Mouse (Mus musculus): ENCODE results near the gene Msi2.
A peak's percentile ranks its signal among the peaks of the same experiment; 100 is the strongest.

The Msi2 gene

DNA sequence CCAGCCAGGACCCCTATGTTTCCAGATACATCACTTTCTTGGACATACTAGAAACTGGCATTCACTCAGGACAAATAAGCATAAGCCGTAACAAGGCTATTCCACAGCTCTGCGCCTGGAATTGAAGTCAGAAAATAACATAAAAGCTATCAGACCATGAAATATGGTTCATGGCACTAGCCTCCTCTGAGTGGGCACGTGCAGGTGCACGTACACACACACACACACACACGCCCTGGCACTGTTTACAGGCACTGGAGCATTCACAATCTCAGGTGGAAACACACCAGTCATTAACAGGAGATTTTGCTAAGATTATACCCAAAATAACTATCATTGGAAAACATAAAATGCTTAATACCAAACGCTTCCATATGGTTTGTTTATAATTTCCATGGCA is 81.4 kb downstream of the Msi2 start:
- DNase-seq (ENCODE audit: low spot score in 2 of 2), result no peak

DNA sequence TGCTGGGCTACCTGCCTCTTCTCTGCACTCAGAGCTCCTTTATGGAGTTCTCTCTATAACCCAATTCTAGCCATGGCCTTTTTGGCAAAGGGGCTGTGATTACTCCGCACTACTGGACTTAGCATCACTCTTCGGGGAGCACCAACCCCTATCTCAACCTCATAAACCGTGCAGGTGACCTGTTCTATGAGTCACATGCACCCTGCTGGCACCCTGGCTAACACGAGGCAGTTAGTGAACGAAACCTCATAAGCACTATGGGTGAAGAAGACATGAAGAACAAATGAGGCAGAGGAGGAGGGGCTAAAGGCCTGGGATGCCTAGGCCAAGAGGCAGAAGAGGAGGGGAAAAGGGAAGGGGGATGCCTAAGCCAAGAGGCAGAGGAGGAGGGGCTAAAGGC is 82.0 kb downstream of the Msi2 start:
- no peak for DNase-seq (ENCODE audit: low spot score in 2 of 2)

DNA sequence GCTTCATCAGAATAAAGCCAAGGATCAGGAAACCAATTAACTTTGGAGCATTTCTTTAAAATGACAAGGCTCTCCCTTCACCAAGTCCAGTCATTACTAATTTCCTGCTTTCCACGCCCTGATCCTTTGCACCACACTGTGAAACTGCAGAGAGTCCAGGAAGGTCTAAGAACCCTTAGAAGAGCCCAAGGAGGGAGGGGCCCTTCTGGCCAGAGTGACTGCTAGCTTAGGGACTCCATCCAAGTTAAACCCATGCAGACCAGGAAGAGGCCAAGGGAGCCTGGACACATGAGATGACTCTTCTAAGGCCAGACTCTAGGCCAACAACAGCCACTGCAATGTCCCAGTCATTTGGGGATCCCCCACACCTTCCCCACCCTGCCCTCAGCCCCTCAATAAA is 83.7 kb downstream of the Msi2 start:
- DNase-seq (ENCODE audit: low spot score in 2 of 2), result no peak

DNA sequence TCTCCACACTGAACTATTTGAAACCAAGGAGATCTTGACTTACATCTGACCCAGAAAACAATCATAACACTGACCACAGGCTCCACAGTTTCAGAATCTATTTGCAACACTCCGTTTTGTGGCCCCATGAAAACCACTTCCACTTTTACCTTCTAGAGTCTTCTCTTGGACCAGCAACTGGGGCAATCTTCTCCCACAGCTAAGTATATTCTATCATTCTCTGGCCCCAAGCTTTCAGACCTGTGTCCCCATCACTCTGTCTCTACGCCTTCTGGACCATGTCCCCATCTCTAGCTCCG is 86.4 kb downstream of the Msi2 start:
- no peak for DNase-seq (ENCODE audit: low spot score in 2 of 2)

DNA sequence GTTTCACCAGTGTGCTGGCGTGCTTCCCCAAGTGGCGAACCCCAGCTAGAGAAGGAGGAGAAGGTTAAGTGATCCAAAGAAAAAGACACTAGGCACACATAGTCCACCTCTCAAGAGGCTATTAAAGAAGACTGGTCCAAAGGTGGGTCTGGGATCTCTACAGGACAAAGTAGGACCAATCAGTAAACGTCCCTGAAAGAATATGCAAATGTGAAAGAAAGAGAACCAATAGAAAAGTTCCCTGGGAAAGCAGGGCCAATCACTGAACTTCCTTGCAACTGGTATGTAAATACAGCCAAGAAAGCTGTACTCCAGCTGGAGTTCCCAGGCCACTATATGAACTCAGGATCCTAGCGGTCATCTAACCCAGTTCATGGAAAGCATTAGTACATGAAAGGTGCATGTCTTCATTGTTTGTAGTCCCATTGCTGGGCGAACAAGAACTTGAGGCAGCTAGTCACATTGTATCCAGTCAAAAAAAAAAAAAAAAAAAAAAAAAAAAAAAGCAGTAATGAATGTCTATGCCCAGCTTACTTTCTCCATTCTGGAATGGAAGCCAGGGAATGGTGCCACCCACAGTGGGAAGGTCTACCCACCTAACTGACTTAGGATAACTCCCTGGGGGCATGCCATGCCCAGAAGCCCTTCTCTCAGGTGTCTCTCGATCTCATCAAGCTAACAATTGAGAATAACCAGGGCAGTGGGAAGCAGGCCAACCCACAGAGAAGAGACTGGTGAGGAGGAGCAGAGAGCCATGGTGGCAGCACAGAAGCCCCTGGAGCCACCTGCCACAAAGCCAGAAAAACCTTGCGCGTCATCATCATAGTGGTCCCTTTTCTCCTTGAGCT is 87.0 kb downstream of the Msi2 start:
- no peak for DNase-seq (ENCODE audit: low spot score in 2 of 2)

DNA sequence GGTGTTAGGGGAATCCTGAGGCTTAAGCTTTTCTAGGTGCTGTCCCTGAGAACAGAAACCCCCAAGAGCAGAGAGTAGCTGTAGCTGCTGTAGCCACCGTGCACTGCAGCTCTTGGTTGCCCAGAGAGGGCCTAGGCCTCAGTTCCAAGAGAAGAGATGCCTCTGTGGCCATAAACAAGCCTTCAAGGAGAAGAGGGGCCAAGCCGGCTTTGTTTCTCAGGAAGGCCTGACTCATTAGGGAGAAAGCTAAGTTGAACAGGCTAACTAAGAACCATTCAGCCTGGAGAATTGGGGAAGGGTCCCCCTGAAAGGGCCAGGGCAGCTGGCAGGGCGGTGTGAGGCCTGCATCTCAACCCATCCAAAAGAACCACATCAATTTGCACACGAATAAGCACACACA is 88.7 kb downstream of the Msi2 start:
- DNase-seq (ENCODE audit: low spot score in 2 of 2), result no peak

DNA sequence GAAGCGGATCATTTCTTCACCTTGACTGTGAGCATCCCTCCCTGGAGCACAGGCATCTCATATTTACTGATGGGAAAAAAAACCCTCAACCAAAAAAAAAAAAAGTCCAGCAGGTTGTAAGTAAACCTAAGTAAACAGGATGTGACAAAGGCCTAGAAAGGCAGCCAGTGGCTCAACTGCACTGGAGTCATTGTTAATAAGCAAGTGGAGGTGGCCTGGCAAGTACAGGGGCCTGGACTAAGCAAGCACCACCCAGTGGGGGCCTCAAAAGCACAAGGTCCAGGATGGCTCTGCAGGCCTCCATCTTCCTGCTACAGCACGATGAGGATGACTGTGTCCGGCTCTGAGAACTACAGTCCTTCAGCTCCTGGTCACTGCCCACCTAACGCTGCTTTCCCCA is 89.1 kb downstream of the Msi2 start:
- DNase-seq (ENCODE audit: low spot score in 2 of 2), result no peak

DNA sequence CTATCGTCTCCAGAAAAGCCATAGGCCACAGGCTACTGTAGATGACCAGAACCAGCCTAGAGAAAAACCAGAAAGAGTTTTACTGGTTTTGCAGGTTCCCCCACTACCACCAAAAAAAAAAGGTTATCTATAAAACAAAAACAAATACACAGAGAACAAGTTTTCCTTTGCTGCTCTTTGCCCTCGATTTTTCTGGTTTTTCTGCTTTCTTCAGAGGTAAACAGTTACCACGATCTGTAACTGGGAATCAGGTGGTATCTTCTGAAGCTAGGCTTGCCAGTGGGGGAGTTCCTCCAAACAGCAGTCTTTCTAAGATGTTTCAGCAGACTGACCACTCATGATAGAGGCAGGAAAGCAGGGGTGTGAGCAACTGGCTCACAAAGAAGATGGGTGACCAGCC is 89.6 kb downstream of the Msi2 start:
- no peak for DNase-seq (ENCODE audit: low spot score in 2 of 2)

DNA sequence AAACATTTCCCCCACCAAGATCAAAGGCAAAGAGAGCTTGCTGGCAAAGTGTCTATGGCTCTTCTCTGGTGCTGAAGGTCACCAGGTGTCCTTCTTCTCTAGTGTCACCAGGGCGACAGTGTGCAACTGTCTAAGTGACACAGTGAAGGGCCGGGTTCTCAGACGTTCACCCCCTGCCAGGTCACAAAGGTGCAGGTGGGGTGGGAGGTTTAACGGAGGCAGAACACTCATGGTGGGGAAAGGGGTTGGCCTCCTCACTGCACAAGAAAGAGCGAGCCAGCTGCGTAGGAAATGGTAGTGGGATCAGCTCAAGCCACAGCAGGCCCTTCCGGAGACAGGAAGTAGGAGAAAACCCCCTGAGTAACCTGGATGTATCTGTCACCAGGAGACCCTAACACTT is 91.0 kb downstream of the Msi2 start:
- DNase-seq (ENCODE audit: low spot score in 2 of 2), result no peak

DNA sequence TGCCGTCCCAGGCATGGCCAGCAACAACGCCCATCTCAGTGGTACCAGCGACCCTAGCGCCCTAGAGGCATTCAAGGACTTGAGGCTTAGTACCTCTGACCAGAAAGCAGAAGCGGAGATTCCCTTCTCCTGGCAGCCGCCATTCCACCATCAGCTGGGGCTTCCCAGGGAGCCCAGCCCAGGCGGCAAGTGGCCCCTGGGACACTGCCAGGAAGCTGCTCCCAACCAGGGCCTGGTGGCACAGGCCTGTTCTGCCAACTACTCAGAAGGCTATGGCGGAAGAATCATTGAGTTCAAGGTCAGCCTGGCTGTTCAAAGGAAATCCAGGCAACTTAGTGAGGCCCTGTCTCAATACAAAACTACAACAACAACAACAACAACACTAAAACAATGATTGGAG is 91.7 kb downstream of the Msi2 start:
- DNase-seq (ENCODE audit: low spot score in 2 of 2), result no peak

DNA sequence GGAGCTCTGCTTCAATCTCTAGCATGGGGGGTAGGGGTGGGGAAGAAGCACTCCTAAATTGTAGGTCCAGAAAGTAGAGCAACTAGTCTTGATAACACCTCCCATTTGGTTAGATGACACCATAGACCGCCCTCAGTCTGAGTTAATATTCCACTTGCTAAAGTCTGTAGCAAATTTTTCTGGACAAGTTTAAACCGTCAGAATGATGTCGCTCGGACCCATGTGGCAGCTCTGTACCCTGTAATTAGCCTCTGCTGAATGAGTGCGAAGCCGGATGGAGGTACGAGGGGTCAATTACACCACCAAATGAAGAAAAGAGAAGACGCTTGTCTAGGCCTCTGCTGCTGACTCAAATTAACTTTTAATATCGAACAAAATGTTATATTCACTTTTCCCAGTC is 92.3 kb downstream of the Msi2 start:
- DNase-seq (ENCODE audit: low spot score in 2 of 2), result no peak

DNA sequence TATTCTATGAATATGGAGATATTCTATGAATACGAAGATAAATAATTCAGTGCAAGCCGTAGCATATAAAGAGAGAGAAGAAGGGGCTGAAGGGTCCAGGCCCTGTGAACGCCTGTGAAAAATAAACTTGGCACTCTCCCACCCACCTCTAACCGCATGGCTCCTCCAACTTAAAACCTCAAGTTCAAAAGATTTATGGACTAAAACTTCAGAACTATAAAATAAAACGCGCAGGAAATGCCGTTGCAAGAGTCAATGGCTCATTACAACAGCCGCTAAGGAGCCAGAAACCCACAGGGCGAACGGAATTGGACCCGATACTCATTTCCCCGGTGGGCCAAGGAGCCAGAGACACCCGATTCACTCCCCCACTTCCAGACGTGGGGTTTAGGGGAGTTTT is 93.2 kb downstream of the Msi2 start:
- DNase-seq (ENCODE audit: low spot score in 2 of 2), result no peak

DNA sequence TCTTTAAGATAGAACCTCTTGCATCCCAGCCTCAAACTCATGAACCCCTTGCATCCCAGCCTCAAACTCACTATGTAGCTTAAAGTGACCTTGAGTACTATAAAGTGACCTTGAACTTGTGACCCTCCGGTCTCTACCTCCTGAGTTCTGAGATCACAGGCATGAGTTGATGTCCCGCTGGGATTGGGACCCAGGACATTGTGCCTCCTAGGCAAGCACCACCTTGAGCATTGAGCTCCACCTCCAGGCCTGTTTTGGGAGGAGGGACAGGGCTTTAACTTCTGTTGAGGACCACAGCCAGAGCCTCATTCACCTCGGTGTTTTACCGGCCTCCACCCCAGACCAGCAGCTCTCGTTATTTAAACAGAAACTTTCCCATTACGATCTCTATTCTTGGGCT is 93.7 kb downstream of the Msi2 start:
- no peak for DNase-seq (ENCODE audit: low spot score in 2 of 2)

DNA sequence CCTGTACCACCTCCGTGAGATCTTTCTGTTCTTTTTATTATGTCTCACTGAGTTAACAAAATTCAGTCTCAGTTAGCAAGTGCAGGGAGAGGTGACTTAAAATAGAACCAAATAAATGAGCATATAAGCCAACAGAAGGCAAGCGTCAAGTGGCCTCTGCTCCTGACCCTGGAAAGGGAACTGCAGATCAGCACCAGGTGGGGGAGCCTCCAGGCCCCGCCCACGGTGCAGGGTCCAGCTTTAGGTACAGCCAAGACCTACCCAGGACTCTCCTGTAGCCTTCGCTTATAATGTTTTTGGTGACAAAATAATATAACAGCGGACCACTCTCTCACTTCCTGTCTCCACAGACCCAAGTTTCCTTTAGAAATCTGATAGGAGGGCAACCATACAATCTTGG is 94.6 kb downstream of the Msi2 start:
- DNase-seq (ENCODE audit: low spot score in 2 of 2), result no peak

DNA sequence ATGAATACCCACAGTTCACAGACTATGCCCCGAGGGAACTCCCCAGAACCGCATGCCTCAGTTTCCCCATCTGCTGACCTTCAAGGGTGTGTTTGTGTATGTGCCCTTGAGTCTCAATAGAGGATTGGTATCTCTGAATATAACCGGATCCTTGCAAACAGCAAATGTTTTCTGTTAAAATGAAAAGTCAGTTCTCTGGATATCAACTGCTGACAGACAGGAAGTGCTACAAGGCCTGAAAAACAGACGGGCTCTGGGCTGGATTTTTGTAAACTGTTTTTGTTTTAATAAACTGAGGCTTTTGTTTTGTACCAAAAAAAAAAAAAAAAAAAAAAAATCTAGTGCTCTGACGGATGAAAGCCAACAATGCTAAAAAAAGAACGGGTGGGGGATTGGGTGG is 95.8 kb downstream of the Msi2 start:
- DNase-seq (ENCODE audit: low spot score in 2 of 2), result no peak

DNA sequence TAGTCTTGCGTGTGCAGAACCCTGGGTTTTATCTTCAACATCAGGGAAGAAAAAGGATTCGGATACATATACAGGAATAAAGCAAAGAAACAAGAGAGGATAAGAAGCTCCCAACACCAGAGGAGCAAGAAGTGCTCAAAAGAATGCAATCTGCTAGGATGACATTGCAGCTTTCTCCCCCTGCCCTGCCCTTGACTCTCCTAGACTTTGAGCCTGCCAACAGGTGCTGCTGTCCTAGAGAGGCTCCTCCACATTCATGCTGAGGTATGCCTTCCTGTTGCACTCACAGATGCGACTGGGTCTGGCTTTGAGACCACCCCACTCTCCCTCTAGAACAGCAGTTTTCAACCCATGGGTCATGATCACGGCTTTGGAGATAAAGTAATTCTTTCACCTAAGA is 96.5 kb downstream of the Msi2 start:
- no peak for DNase-seq (ENCODE audit: low spot score in 2 of 2)

DNA sequence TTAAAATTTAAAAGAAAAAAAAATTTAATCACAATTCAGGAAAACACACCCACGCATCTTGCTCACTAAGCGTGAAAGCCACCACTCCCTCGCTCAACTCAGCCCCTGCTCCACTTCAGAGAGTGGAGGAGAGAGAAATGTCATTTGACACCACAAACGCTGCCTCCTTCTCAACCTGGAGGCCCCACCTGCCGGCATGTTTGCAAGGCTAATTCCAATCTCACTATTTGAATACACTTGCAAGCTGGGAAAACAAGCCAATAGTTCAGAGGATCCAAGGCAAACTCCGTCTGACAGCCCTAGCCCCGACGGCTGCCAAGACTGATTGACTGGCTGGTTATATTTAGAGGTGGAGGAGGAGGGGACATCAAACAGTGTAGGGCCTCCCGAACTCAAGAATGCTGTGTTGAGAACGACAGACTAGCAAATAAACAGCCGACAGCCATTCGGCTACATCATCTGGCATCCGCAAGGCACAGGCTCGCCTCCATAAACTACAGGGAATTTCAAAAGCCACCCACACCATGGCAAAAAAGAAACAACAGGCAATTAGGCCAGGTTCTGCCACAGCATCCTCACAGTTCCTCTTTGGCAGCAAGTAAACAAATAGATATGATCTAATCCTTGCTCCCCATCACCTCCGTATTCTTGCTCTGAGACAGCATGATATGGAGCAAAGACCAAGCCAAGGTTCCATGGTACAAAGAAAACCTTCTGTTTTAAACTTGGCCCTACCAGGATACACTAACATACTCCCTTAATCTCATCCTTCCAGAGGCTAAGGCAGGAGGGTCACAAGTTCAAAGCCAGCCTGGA is 97.9 kb downstream of the Msi2 start:
- peak in 1 of 2 experiments; percentile 36 for DNase-seq (ENCODE audit: low spot score in 2 of 2)

DNA sequence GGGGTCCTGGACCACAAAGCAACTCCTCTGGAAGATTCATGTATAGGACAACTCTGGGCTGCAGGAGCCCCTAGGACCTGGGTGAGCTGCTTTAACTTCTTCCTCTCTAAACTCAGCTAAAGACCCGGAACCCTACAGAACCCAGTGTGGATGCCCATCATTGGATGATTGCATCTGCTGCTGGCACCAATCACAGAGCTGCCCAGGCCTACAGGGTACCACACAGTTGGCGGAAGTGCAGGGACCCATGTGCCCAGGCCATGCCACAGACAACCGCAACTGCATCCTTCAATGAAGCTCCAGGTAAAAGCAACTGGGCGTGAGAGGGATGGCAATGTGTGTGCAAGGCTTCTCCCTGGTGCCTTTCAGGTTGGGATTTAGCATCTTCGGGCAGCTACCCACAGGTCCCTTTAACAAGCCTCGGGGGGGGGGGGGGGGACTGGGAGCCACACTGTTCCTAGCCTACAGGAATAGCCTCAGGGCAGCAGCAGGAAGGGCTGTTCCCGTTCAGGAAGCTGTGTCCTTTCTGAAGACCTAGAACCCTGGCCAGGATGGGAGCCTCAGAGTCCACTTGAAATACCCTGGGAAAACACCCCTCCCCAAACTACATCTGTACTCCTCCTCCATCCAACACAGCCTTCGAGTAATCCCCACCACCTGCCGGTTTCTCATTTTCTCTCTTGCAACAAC is 98.7 kb downstream of the Msi2 start:
- DNase-seq (ENCODE audit: low spot score in 2 of 2), result no peak

DNA sequence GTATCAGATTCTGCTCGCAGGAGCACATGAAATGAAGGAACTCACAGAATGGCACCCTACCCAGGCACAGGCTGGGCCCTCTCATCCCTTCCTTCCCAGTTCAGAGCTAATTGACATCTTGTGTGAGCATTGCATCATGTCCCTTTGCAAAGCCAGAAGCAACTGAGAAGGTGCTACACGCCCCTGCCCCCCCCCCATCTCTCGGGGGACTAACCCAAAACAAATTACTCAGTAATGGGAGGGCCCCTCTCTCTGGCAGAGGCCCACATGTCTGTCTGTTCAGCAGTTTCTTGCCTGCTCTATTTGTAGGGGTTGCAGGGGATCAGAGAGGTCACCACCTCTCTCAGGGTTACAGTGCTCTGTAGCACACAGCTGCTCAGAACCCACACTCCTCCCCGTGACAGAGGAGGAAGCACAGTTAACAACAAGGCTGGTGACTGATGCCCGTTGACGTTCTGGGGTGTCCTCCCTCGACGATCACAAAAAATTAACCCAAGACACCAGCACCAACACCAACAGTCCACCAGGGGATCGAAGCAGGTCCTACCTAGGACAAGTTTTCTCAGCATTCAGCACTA is 99.5 kb downstream of the Msi2 start:
- DNase-seq (ENCODE audit: low spot score in 2 of 2), result peak in 1 of 2 experiments; percentile 45

DNA sequence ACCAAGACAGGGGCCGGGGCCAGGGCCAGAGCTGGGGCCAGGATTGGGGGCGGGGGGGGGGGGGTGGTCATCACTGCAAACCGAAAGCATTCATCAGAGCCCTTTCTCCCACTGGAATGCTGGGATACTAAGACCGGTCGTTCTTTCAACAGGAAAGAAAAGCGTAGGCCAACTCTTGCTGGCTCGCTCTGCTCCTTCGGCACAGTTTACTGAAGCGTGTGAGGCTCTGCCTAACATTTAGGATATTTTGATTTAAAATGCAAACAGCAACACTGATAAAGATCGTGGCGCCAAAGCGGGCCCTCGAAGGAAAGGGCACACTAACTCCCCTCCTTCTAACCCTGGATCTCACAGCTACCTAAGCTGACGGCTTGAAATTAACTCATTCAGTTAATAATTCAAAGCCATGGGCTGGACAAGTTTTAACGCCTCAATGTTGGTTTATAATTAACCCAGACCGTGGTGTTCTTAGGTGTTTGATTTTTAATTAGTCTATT is 100.3 kb downstream of the Msi2 start:
- DNase-seq (ENCODE audit: low spot score in 2 of 2), result no peak

DNA sequence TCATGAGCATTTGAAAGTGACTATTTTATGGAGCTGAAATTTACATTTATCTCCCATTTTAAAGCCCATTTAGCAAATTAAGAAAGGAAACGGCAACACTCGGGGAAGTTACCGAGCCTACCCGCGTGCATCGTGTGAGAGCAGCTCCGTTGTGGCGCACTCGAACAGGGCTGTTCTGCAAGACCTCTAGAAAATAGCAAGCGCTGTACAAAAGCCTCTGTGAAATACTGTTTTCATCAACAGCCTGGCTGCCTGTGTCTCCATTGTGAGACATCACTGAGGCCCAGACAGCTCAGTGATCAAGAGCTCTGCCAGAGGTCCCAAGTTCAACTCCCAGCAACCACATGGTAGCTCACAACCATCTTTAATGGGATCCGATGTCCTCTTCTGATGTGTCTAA is 100.9 kb downstream of the Msi2 start:
- no peak for DNase-seq (ENCODE audit: low spot score in 2 of 2)
